Mouse (Mus musculus) T-helper 17 cell (primary cell): ENCODE data around the gene Dclre1c.

Experiments
- in situ Hi-C, 2 experiments: fragments of 300-600 bp; cut with MboI, MseI; formaldehyde crosslinking; loops; 1 replicate in 1 of 2; 2 replicates in 1 of 2; pipeline ENCODE4 v1.15.1; 2025; ENCODE audit warnings: high pct_unique_total_duplicates in 2 of 2

Gene Dclre1c

GRCm38 (mm10) chr2:3474361-3474805 lies 50.5 kb downstream of the Dclre1c start:
- in situ Hi-C loops: no loop called here

GRCm38 (mm10) chr2:3474861-3475283 lies 50.9 kb downstream of the Dclre1c start, which contains the start of gene Suv39h2:
TSS of gene Suv39h2 (minus strand) at chr2:3475031.
- in situ Hi-C loops: no loop called here

GRCm38 (mm10) chr2:3475746-3476251 lies 51.9 kb downstream of the Dclre1c start:
- in situ Hi-C loops: no loop called here

GRCm38 (mm10) chr2:3480239-3480638 lies 56.3 kb downstream of the Dclre1c start:
- in situ Hi-C loops: no loop called here

GRCm38 (mm10) chr2:3489816-3490215 lies 65.9 kb downstream of the Dclre1c start:
- in situ Hi-C loops: loop anchor here in 1 of 2 experiments (10.0 kb wide), 1 partner anchor 145 kb away; no protein-coding TSS in a partner anchor

- in situ Hi-C loops: loop anchor here in 1 of 2 experiments (10.0 kb wide), 1 partner anchor 149 kb away; no protein-coding TSS in a partner anchor
These were observed 70.0 kb downstream of the Dclre1c start for GRCm38 (mm10) chr2:3493833-3494409.

- in situ Hi-C loops: loop anchor here in 1 of 2 experiments (10.0 kb wide), 1 partner anchor 155 kb away; no protein-coding TSS in a partner anchor
These were observed 75.6 kb downstream of the Dclre1c start for GRCm38 (mm10) chr2:3499543-3499942.

GRCm38 (mm10) chr2:3500886-3501285 lies 77.0 kb downstream of the Dclre1c start:
- in situ Hi-C loops: no loop called here

- in situ Hi-C loops: loop anchor here in 1 of 2 experiments (10.0 kb wide), 1 partner anchor 1373 kb away; the partner anchor contains the start of gene Sephs1
These were observed 88.1 kb downstream of the Dclre1c start for GRCm38 (mm10) chr2:3512076-3512475.

GRCm38 (mm10) chr2:3512552-3513454 lies 88.9 kb downstream of the Dclre1c start, which contains the start of the genes Gm45902, Hspa14 and Cdnf:
TSS of gene Gm45902 (minus strand) at chr2:3512790.
TSS of gene Hspa14 (minus strand) at chr2:3512814.
TSS of gene Cdnf (plus strand) at chr2:3513030.
- in situ Hi-C loops: loop anchor here in 1 of 2 experiments (10.0 kb wide), 1 partner anchor 1372 kb away; the partner anchor contains the start of gene Sephs1
